Mouse (Mus musculus) liver, embryonic 14.5 days (tissue): ENCODE data around the gene Fcf1.

Experiments
- CTCF ChIP-seq: IDR thresholded peaks from 2 replicates; pipeline ENCODE4 v1.5.1; 2016; ENCODE audit warnings: antibody characterized with exemption, low read depth, control low read depth
- EP300 ChIP-seq: IDR thresholded peaks from 2 replicates; pipeline ENCODE4 v1.6.1; 2016; ENCODE audit warnings: antibody characterized with exemption, low read depth

- TF ChIP-seq CTCF (no peak), EP300 (no peak)
Measured at GRCm38 (mm10) chr12:84951531-84951930, 19.2 kb upstream of the Fcf1 start.
